Mouse (Mus musculus): ENCODE measurements around the gene Olfr1448.
"Not testable (repeated sequence)": the region's sequence is repeated elsewhere in the genome, so short reads cannot be mapped to it uniquely, and the experiment has no call there.

Gene Olfr1448

DNA sequence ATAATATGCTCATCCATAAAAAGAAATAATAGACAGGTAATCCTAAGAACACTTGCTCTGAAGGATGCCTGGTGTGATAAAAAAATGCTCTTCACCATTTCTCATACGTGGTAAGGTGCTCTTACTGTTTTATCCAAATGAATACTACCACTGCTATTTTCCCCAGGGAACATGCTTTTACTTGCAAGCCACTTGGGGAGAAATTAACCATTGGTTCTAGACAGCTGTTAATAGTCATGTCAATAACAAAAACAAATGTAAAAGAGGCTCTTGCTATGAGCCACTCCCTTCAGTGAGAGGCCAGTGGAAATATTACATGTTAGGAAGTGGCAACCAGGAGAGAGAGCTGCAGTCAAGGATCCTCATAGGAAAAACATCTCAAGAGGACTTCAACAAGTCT, at the start of gene Olfr1448:
Gene Olfr1448, minus strand, starts transcription at position 101 of the 400 bp plus-strand sequence.
- DNase-seq = no peak

DNA sequence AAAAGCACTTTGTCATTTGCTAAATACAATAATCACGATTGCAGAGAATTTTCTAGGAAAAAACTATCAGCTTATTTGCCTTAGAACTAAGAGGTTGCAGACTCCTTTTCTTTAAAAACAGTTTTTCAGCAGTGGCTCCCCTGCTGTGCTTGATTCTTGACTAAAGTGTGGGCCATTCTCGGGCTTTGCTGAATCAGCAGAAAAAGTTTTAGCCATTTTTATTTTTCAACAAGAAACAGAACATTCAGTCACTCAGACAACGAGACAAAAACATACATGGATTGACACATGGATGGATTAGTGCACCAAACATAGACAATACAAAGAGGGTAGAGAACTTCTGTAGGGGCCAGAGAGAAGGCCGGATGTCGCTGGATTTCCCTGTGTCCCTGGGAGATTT, 45.9 kb upstream of the Olfr1448 start:
- not testable (repeated sequence) for DNase-seq

GRCm38 (mm10) chr19:12949958-12950357, 25.7 kb upstream of the Olfr1448 start, which contains the start of gene Olfr1450:
TSS of gene Olfr1450 (plus strand) at chr19:12950258.
- DNase-seq = no peak

DNA sequence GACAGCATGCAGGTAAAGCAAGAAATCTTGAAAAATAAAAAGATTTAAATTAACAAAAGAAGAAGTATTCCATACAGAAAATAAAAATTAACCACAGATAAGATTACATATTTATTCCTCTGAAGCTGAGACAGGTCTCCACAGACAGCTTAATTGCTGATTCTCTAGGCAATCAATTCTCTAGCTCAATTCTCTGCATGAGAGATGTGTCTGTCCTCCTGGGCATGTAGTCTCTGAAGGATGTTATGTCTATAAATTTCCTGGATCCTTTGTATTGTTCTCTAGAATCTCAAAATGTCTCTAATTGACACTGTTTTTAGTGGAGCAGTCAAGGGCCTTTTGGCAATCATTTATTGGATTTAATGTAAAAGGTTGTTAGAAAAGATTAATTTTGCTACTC, 6.3 kb upstream of the Olfr1448 start, which contains the start of gene Olfr1449:
Gene Olfr1449, plus strand, starts transcription at position 301 of the 400 bp plus-strand sequence.
- no peak for DNase-seq

- no peak for DNase-seq
Measured at GRCm38 (mm10) chr19:12903643-12904042, 20.6 kb downstream of the Olfr1448 start, which contains the start of gene Olfr1447. TSS of gene Olfr1447 (minus strand) at chr19:12903743.

- no peak for DNase-seq
Measured at GRCm38 (mm10) chr19:12893424-12893823, 30.8 kb downstream of the Olfr1448 start, which contains the start of gene Olfr1446. TSS of gene Olfr1446 (minus strand) at chr19:12893524.

- no peak for DNase-seq
Measured at GRCm38 (mm10) chr19:12883555-12883954, 40.7 kb downstream of the Olfr1448 start, which contains the start of gene Olfr1445. TSS of gene Olfr1445 (plus strand) at chr19:12883855.
